Mouse (Mus musculus): ENCODE results near the gene H1foo.

GRCm38 (mm10) chr6:115957681-115958080 is 12.9 kb downstream of the H1foo start:
- TF ChIP-seq CTCF (IDR thresholded peaks at IDR 0.05; ENCODE audit: borderline replicate concordance, extremely low read depth, insufficient read depth, insufficient read length) (no peak), POLR2A (IDR thresholded peaks at IDR 0.05; ENCODE audit: borderline replicate concordance, extremely low read depth, insufficient read depth, insufficient read length, poor library complexity, severe bottlenecking) (no peak)
